Mouse (Mus musculus) limb, embryonic 12.5 days (tissue): Measurements from ENCODE around the gene Chml. TPM values are rescaled to one million over a fixed set of nuclear protein-coding genes. Genes with fewer than 3 reads are reported as not detected.

Experiments
- ATAC-seq: fragments of 200-750 bp; cut with Nextera tagmentation; 2 replicates; pipeline ENCODE4 v1.8.0; 2017; ENCODE audit warnings: low read depth, moderate TSS enrichment; ENCODE audit not compliant: insufficient number of reproducible peaks, insufficient read depth, low FRiP score, low TSS enrichment
- H3K27ac ChIP-seq: fragments of 300-500 bp; sonication (generic); 2 replicates; pipeline ENCODE4 v1.5.1; 2016; ENCODE audit warnings: mild to moderate bottlenecking, moderate library complexity
- H3K27me3 ChIP-seq: fragments of 300-500 bp; sonication (generic); 2 replicates; pipeline ENCODE4 v1.6.1; 2016; ENCODE audit warnings: mild to moderate bottlenecking, moderate library complexity
- H3K36me3 ChIP-seq: fragments of 300-500 bp; sonication (generic); 2 replicates; pipeline ENCODE4 v1.6.1; 2016; ENCODE audit warnings: mild to moderate bottlenecking, moderate library complexity
- H3K4me1 ChIP-seq: fragments of 300-500 bp; sonication (generic); replicated peaks from 2 replicates; pipeline ENCODE4 v1.6.1; 2016
- H3K4me2 ChIP-seq: fragments of 300-500 bp; sonication (generic); 2 replicates; pipeline ENCODE4 v1.6.1; 2016; ENCODE audit warnings: mild to moderate bottlenecking, moderate library complexity
- H3K4me3 ChIP-seq: fragments of 300-500 bp; sonication (generic); replicated peaks from 2 replicates; pipeline ENCODE4 v1.5.1; 2016; ENCODE audit warnings: mild to moderate bottlenecking
- H3K9ac ChIP-seq: fragments of 300-500 bp; sonication (generic); replicated peaks from 2 replicates; pipeline ENCODE4 v1.6.1; 2016; ENCODE audit warnings: mild to moderate bottlenecking, moderate library complexity
- H3K9me3 ChIP-seq: fragments of 300-500 bp; sonication (generic); 2 replicates; pipeline ENCODE4 v1.6.1; 2016; ENCODE audit warnings: mild to moderate bottlenecking, moderate library complexity
- WGBS: fragments of 180-500 bp; shearing (Covaris S2); methylation state at CpG from one replicate; pipeline ENCODE4 v1.1.7; 2016; 5-methylcytosine and 5-hydroxymethylcytosine counted together
- polyA plus RNA-seq: library from polyadenylated mRNA; unstranded; fragments of >200 nt; fragmentation: Nextera tagmentation; extraction: Ambion mirVana; gene quantifications from 2 replicates; pipeline ENCODE4 v1.2.1, GENCODE M21; 2016

The Chml gene
- polyA plus RNA-seq, 1 experiment from 2014 or later: 3.9 TPM

- no peaks in the 10 kb centered on the region for H3K9me3 ChIP-seq
- H3K4me3 ChIP-seq: peak overlapping the region; percentile 72
- peak overlapping the region; percentile 50; the same call in 1 of the 2 replicates for H3K9ac ChIP-seq
- H3K36me3 ChIP-seq: peaks cover 3% of the 10 kb centered on the region
- peaks cover 11% of the 10 kb centered on the region; the same call in 1 of the 2 replicates for H3K4me1 ChIP-seq
- 0 out of 2 replicates have a peak overlapping the region, but pooled peaks have one; percentile 89 for H3K27ac ChIP-seq
- WGBS: under 1% methylated on average over 15 of the region's 17 CpGs
- H3K27me3 ChIP-seq: no peaks in the 10 kb centered on the region
- no peak; the same call in 1 of the 2 replicates for ATAC-seq
- H3K4me2 ChIP-seq: peak overlapping the region; percentile 58
Observed at GRCm38 (mm10) chr1:175692997-175693361, 278 bp upstream of the Chml start.

GRCm38 (mm10) chr1:175691686-175692245 is 935 bp downstream of the Chml start:
- no peak for ATAC-seq
- Histone ChIP-seq H3K27ac (peak overlapping the region; percentile 89), H3K36me3 (peaks cover 15% of the 10 kb centered on the region), H3K4me1 (peaks cover 11% of the 10 kb centered on the region; the same call in 1 of the 2 replicates), H3K9ac (peak overlapping the region; percentile 80), H3K4me2 (peak overlapping the region; percentile 65), H3K9me3 (no peaks in the 10 kb centered on the region), H3K27me3 (no peaks in the 10 kb centered on the region), H3K4me3 (peak overlapping the region; percentile 72)
- WGBS: 2% methylated on average over 22 of the region's 22 CpGs

GRCm38 (mm10) chr1:175680995-175681394 is 11.7 kb downstream of the Chml start:
- no peak for ATAC-seq
- H3K27ac ChIP-seq: no peak overlapping the region
- no peak overlapping the region for H3K4me3 ChIP-seq
- WGBS: 84% methylated on average over 6 of the region's 6 CpGs
- H3K4me2 ChIP-seq: no peak overlapping the region
- H3K9me3 ChIP-seq: no peaks in the 10 kb centered on the region
- no peaks in the 10 kb centered on the region for H3K4me1 ChIP-seq
- H3K27me3 ChIP-seq: no peaks in the 10 kb centered on the region
- no peak overlapping the region for H3K9ac ChIP-seq
- peaks cover 10% of the 10 kb centered on the region; the same call in 1 of the 2 replicates for H3K36me3 ChIP-seq

- Histone ChIP-seq H3K4me2 (no peak overlapping the region), H3K9me3 (no peaks in the 10 kb centered on the region), H3K27ac (no peak overlapping the region), H3K4me1 (no peaks in the 10 kb centered on the region), H3K36me3 (0 out of 2 replicates have a peak, but pooled peaks cover 3% of the 10 kb centered on the region), H3K9ac (no peak overlapping the region), H3K27me3 (no peaks in the 10 kb centered on the region), H3K4me3 (no peak overlapping the region)
- WGBS: 82% methylated on average over 6 of the region's 6 CpGs
- ATAC-seq: no peak
Observed at GRCm38 (mm10) chr1:175677459-175677858, 15.2 kb downstream of the Chml start.

DNA sequence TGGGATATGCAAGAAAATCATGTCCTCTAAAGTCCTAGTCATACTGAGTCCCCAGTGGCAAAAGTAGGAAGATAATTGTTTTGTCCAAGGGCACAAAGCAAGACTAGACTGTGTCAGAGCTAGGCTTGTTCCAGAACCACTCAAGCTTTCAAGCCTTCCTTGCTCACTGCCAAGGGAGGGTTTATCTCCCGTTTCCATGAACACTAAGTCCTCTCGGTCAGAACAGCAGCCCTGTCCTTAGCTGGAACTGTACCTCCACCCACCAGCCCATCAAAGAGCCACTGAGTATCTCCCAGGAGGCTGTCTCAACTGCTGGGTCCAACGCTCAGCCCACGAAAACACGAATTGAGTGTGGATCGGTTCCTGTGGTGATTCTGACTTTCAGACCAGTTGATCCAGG is 17.6 kb downstream of the Chml start:
- H3K27me3 ChIP-seq: no peaks in the 10 kb centered on the region
- no peak for ATAC-seq
- H3K9ac ChIP-seq: no peak overlapping the region
- H3K4me3 ChIP-seq: no peak overlapping the region
- WGBS: 84% methylated on average over 6 of the region's 6 CpGs
- no peak overlapping the region for H3K4me2 ChIP-seq
- no peaks in the 10 kb centered on the region for H3K4me1 ChIP-seq
- H3K27ac ChIP-seq: no peak overlapping the region
- H3K36me3 ChIP-seq: no peaks in the 10 kb centered on the region
- no peaks in the 10 kb centered on the region for H3K9me3 ChIP-seq

- ATAC-seq: no peak
- no peak overlapping the region for H3K27ac ChIP-seq
- 0 out of 2 replicates have a peak, but pooled peaks cover 2% of the 10 kb centered on the region for H3K4me1 ChIP-seq
- H3K4me2 ChIP-seq: no peak overlapping the region
- 84% methylated on average over 7 of the region's 7 CpGs for WGBS
- H3K27me3 ChIP-seq: no peaks in the 10 kb centered on the region
- no peak overlapping the region for H3K9ac ChIP-seq
- H3K4me3 ChIP-seq: no peak overlapping the region
- H3K36me3 ChIP-seq: no peaks in the 10 kb centered on the region
- no peaks in the 10 kb centered on the region for H3K9me3 ChIP-seq
Observed at GRCm38 (mm10) chr1:175673563-175674325, 19.0 kb downstream of the Chml start.

GRCm38 (mm10) chr1:175671626-175672025 is 21.1 kb downstream of the Chml start:
- Histone ChIP-seq H3K9me3 (no peaks in the 10 kb centered on the region), H3K4me1 (0 out of 2 replicates have a peak, but pooled peaks cover 3% of the 10 kb centered on the region)

GRCm38 (mm10) chr1:175670042-175670441 is 22.7 kb downstream of the Chml start:
- Histone ChIP-seq H3K27me3 (no peaks in the 10 kb centered on the region), H3K4me2 (no peak overlapping the region), H3K4me3 (no peak overlapping the region), H3K9ac (no peak overlapping the region), H3K4me1 (0 out of 2 replicates have a peak, but pooled peaks cover 3% of the 10 kb centered on the region), H3K9me3 (no peaks in the 10 kb centered on the region), H3K27ac (no peak overlapping the region), H3K36me3 (no peaks in the 10 kb centered on the region)
- ATAC-seq: no peak
- WGBS: 78% methylated on average over 7 of the region's 7 CpGs

More at GRCm38 (mm10) chr1:175671626-175672025, 21.1 kb downstream of the Chml start:
- Histone ChIP-seq H3K4me2 (no peak overlapping the region), H3K4me3 (no peak overlapping the region), H3K36me3 (no peaks in the 10 kb centered on the region), H3K9ac (no peak overlapping the region), H3K27ac (no peak overlapping the region), H3K27me3 (no peaks in the 10 kb centered on the region)
- ATAC-seq: no peak
- WGBS: 46% methylated on average over 1 of the region's 1 CpGs

GRCm38 (mm10) chr1:175669456-175669855 is 23.2 kb downstream of the Chml start:
- ATAC-seq: no peak
- Histone ChIP-seq H3K9me3 (no peaks in the 10 kb centered on the region), H3K4me2 (no peak overlapping the region), H3K36me3 (no peaks in the 10 kb centered on the region), H3K9ac (no peak overlapping the region), H3K27me3 (no peaks in the 10 kb centered on the region), H3K27ac (no peak overlapping the region), H3K4me1 (0 out of 2 replicates have a peak, but pooled peaks cover 3% of the 10 kb centered on the region), H3K4me3 (no peak overlapping the region)
- WGBS: 93% methylated on average over 3 of the region's 3 CpGs

DNA sequence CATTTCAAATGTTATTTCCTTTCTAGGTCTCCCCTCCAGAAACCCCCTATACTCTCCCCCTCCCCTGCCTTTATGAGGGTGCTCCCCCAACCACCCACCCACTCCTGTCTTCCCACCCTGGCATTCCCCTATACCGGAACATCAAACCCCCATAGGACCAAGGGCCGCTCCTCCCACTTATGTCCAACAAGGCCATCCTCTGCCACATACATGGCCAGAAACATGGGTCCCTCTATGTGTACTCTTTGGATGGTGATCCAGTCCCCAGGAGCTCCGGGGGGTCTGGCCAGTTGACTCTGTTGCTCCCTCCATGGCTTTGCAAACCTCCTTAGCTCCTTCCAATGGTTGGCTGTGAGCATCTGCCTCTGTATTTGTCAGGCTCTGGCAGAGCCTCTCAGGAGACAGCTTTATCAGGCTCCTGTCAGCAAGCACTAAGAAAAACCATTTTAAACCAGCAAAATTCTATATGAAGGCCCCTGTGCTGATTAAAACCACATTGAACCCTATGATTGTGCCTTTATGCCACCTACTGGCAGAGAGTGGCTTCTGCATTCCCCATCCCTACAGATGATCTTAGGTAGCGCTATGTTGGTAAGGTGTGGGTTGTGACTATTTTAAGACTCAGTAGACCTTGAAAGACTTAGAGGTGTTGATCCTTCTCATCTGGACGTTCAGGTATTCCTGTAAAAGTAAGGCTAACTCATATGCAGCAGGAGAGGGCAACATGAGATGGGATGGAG is 23.9 kb downstream of the Chml start:
- WGBS: 80% methylated on average over 5 of the region's 5 CpGs
- Histone ChIP-seq H3K27ac (no peak overlapping the region), H3K27me3 (no peaks in the 10 kb centered on the region), H3K9ac (no peak overlapping the region), H3K4me2 (no peak overlapping the region), H3K4me3 (no peak overlapping the region), H3K9me3 (no peaks in the 10 kb centered on the region), H3K4me1 (0 out of 2 replicates have a peak, but pooled peaks cover 3% of the 10 kb centered on the region), H3K36me3 (no peaks in the 10 kb centered on the region)
- ATAC-seq: no peak

DNA sequence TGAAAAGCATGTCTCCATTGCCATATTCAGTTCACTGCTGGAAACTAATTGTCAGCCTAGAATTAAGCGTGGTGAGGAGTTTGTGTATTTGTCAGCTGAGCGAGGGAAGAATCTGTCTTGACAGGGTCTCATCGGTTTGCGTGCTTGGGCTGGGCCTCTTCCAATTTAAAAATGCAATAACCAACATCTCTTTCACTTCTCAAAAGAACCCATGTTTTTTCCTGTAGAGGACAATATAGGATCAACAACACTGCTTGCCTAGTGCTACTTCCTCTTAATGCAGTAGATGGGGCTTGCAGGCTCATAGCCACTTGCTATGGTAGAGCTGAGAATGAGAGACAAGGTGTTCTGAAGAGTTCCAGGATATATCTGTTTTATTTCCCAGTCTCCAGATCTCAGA is 32.8 kb downstream of the Chml start:
- ATAC-seq: no peak
- Histone ChIP-seq H3K4me1 (no peaks in the 10 kb centered on the region), H3K27ac (no peak overlapping the region), H3K36me3 (peaks cover 5% of the 10 kb centered on the region; the same call in 1 of the 2 replicates), H3K27me3 (no peaks in the 10 kb centered on the region), H3K4me3 (no peak overlapping the region), H3K9ac (no peak overlapping the region), H3K4me2 (no peak overlapping the region), H3K9me3 (no peaks in the 10 kb centered on the region)
- WGBS: 94% methylated on average over 4 of the region's 4 CpGs
